Mouse (Mus musculus): ENCODE data around the gene Otulin. TPM values are rescaled to one million over a fixed set of nuclear protein-coding genes. Genes with fewer than 3 reads are reported as not detected.

The Otulin gene
- total and polyA plus RNA-seq, 3 experiments = 40.0 to 84.8 (median 80.2) TPM

DNA sequence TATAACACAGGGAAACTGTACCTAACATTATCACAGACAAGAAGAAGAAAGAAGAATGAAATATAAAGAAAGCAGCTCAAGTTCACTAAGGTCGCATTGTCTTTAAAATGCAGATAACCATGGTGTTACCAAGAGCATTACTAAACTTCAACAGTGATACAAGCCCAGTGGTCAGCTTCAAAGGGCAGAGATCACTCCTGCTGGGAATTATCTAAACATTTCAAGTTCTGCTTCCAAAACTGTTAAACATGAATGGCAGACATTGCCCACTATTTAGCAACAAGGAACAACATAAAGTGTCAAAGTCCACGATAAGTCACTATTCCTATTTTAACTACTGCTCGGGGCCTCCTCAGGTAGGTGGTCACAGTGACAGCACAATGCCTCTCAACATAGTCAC, 25.9 kb downstream of the Otulin start:
- dilution Hi-C loops (cut with MboI; ENCODE audit: extremely low pct_ligation_motif_present, extremely low pct_unique_long_range_greater_than_20kb, low sequenced_read_pairs) (no loop called here), in situ Hi-C loops (cut with MboI; ENCODE audit: low pct_ligation_motif_present, low pct_unique_long_range_greater_than_20kb, low sequenced_read_pairs) (no loop called here)
- Histone ChIP-seq H3K4me2 (ENCODE audit: insufficient read depth, low read depth, poor library complexity, severe bottlenecking) (no peak overlapping the region), H3K9me3 (replicated peaks; ENCODE audit: low read length) (no peaks in the 10 kb centered on the region), H3K9ac (ENCODE audit: insufficient read depth, low read depth) (no peak overlapping the region), H3K4me3 (replicated peaks in 1 of 3; ENCODE audit: low read depth in 2 of 3, low read length in 2 of 3, poor library complexity in 1 of 3) (no peak overlapping the region), H3K27me3 (replicated peaks) (no peaks in the 10 kb centered on the region), H3K4me1 (ENCODE audit: control insufficient read depth in 1 of 2, insufficient read depth in 2 of 2) (peaks cover 0 to 11% of the 10 kb centered on the region in 2 experiments; a peak in 1 of 4 replicates), H3K79me2 (replicated peaks; ENCODE audit: control insufficient read depth, extremely low read depth, insufficient read depth, poor library complexity, severe bottlenecking) (no peaks in the 10 kb centered on the region; the same call in 1 of the 2 replicates), H3K36me3 (replicated peaks in 1 of 2; ENCODE audit: control insufficient read depth in 1 of 2, insufficient read depth in 1 of 2, low read length in 1 of 2) (peaks cover 53 to 96% of the 10 kb centered on the region in 2 experiments), H3K27ac (ENCODE audit: insufficient read depth, low read depth) (no peak overlapping the region)
- no peak for DNase-seq (ENCODE audit: extremely low read depth)
- TF ChIP-seq BHLHE40 (IDR thresholded peaks at IDR 0.05; ENCODE audit: low read depth, low read length) (no peak), IRF4 (IDR thresholded peaks at IDR 0.05; ENCODE audit: low read depth, low read length) (no peak), POLR2A (IDR thresholded peaks at IDR 0.05; ENCODE audit: low read depth, low read length) (no peak), NRF1 (IDR thresholded peaks at IDR 0.05; ENCODE audit: low read depth, low read length) (no peak), SMC3 (IDR thresholded peaks at IDR 0.05; ENCODE audit: low read depth, low read length) (no peak), UBTF (IDR thresholded peaks at IDR 0.05; ENCODE audit: low read depth, low read length) (no peak), SIN3A (IDR thresholded peaks at IDR 0.05; ENCODE audit: low read length) (no peak), KAT2A (IDR thresholded peaks at IDR 0.05; ENCODE audit: insufficient replicate concordance, low read length) (no peak), ZC3H11A (IDR thresholded peaks at IDR 0.05; ENCODE audit: low read depth, low read length) (no peak), RCOR1 (conservative IDR thresholded peaks at IDR 0.05; ENCODE audit: low read depth, low read length) (no peak), GABPA (IDR thresholded peaks at IDR 0.05; ENCODE audit: insufficient replicate concordance, low read depth, low read length) (no peak), ETS1 (conservative IDR thresholded peaks at IDR 0.05; ENCODE audit: low read depth, low read length) (no peak), JUND (conservative IDR thresholded peaks at IDR 0.05; ENCODE audit: low read depth, low read length) (no peak), JUN (IDR thresholded peaks at IDR 0.05; ENCODE audit: insufficient read depth, low read depth, low read length) (no peak), E2F4 (IDR thresholded peaks at IDR 0.05; ENCODE audit: insufficient replicate concordance, low read depth, low read length) (no peak), USF1 (IDR thresholded peaks at IDR 0.05; ENCODE audit: low read depth, low read length) (no peak), MAZ (IDR thresholded peaks at IDR 0.05; ENCODE audit: low read depth, low read length) (no peak), ZKSCAN1 (IDR thresholded peaks at IDR 0.05; ENCODE audit: borderline replicate concordance, low read depth, low read length) (no peak), MYC (IDR thresholded peaks at IDR 0.05; ENCODE audit: low read depth, low read length) (no peak), RAD21 (IDR thresholded peaks at IDR 0.05; ENCODE audit: low read depth, low read length) (no peak)

DNA sequence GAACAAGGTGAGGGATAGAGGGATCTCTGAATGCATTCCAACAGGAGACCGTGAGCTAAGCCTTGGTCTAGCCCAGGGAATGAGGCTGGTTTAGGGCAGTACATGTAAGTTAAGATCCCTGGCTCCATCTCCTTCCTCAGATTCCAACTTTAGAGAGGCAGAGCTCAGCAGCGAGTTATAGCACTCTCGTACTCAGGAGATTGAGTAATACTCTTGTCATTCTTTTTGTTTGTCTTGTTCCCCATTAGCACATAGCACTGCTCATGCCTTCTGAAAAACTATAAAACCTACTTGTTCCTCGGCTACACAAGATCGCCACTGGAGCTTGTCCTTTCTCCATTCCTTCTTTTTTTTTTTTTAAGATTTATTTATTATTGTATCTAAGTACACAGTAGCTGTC, 30.0 kb downstream of the Otulin start:
- H3K9ac ChIP-seq (ENCODE audit: insufficient read depth, low read depth) = no peak overlapping the region
- no peak overlapping the region for H3K4me2 ChIP-seq (ENCODE audit: insufficient read depth, low read depth, poor library complexity, severe bottlenecking)
- no peaks in the 10 kb centered on the region for H3K9me3 ChIP-seq (replicated peaks; ENCODE audit: low read length)
- H3K27me3 ChIP-seq (replicated peaks) = no peaks in the 10 kb centered on the region
- no peak for DNase-seq (ENCODE audit: extremely low read depth)
- no peak for TF ChIP-seq BHLHE40 (IDR thresholded peaks at IDR 0.05; ENCODE audit: low read depth, low read length)
- no peak for TF ChIP-seq CHD1 (IDR thresholded peaks at IDR 0.05; ENCODE audit: low read depth, low read length)
- no peak for TF ChIP-seq ZC3H11A (IDR thresholded peaks at IDR 0.05; ENCODE audit: low read depth, low read length)
- no peak for TF ChIP-seq MYC (IDR thresholded peaks at IDR 0.05; ENCODE audit: low read depth, low read length)
- no peak for TF ChIP-seq HCFC1 (IDR thresholded peaks at IDR 0.05; ENCODE audit: low read depth, low read length)
- no peak for TF ChIP-seq ELF1 (IDR thresholded peaks at IDR 0.05; ENCODE audit: low read depth, low read length)
- no peak for TF ChIP-seq MEF2A (IDR thresholded peaks at IDR 0.05; ENCODE audit: borderline replicate concordance, low read depth, low read length)
- TF ChIP-seq JUND (conservative IDR thresholded peaks at IDR 0.05; ENCODE audit: low read depth, low read length) = no peak
- TF ChIP-seq CTCF (conservative IDR thresholded peaks at IDR 0.05 in 1 of 2, IDR thresholded peaks at IDR 0.05 in 1 of 2; ENCODE audit: low read depth in 2 of 2, low read length in 2 of 2) = no peak
- TF ChIP-seq NELFE (IDR thresholded peaks at IDR 0.05; ENCODE audit: low read depth, low read length) = no peak
- TF ChIP-seq IRF4 (IDR thresholded peaks at IDR 0.05; ENCODE audit: low read depth, low read length) = no peak
- TF ChIP-seq NRF1 (IDR thresholded peaks at IDR 0.05; ENCODE audit: low read depth, low read length) = no peak
- in situ Hi-C loops (cut with MboI; ENCODE audit: low pct_ligation_motif_present, low pct_unique_long_range_greater_than_20kb, low sequenced_read_pairs) (no loop called here), dilution Hi-C loops (cut with MboI; ENCODE audit: extremely low pct_ligation_motif_present, extremely low pct_unique_long_range_greater_than_20kb, low sequenced_read_pairs) (no loop called here)
- H3K27ac ChIP-seq (ENCODE audit: insufficient read depth, low read depth) = no peak overlapping the region
- no peaks in the 10 kb centered on the region for H3K79me2 ChIP-seq (replicated peaks; ENCODE audit: control insufficient read depth, extremely low read depth, insufficient read depth, poor library complexity, severe bottlenecking)
- H3K36me3 ChIP-seq (replicated peaks in 1 of 2; ENCODE audit: control insufficient read depth in 1 of 2, insufficient read depth in 1 of 2, low read length in 1 of 2) = peaks cover 31 to 84% of the 10 kb centered on the region in 2 experiments
- H3K4me1 ChIP-seq (ENCODE audit: control insufficient read depth in 1 of 2, insufficient read depth in 2 of 2) = peaks cover 10 to 39% of the 10 kb centered on the region in 2 experiments
- no peak overlapping the region for H3K4me3 ChIP-seq (replicated peaks in 1 of 3; ENCODE audit: low read depth in 2 of 3, low read length in 2 of 3, poor library complexity in 1 of 3)
